Mouse (Mus musculus): ENCODE measurements at regions not wholly inside any gene's neighbourhood (a gene's known extent, or its start where the extent isn't known, plus 50 kb on each side); places are given as distances from the start of the nearest gene placed in this dataset.

DNA sequence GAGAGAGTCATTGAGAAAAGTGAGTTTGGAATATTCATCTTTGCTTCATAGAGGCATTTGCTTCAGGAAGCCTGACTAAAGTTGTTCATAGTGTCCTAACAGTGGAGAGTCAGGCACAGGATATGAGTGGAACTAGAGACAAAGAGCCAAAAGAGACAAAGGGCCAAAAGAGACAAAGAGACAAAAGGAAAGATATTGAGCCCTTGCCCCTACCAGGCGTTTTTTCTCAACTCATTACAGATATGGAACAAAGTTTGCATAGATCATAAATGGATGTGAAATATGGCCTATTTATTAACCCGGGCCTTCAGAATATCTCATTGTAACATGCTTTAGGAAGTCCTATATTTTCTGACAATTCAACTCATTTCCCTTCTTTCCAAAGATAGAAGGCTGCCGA is 187.6 kb downstream of the Basp1 start:
- Histone ChIP-seq H3K9ac (ENCODE audit: insufficient read depth, low read depth) (no peak overlapping the region), H3K27ac (ENCODE audit: insufficient read depth, low read depth) (no peak overlapping the region), H3K4me3 (replicated peaks in 1 of 3; ENCODE audit: low read depth in 2 of 3, low read length in 2 of 3, poor library complexity in 1 of 3) (no peak overlapping the region), H3K36me3 (replicated peaks in 1 of 2; ENCODE audit: control insufficient read depth in 1 of 2, insufficient read depth in 1 of 2, low read length in 1 of 2) (no peaks in the 10 kb centered on the region), H3K4me2 (ENCODE audit: insufficient read depth, low read depth, poor library complexity, severe bottlenecking) (no peak overlapping the region), H3K79me2 (replicated peaks; ENCODE audit: control insufficient read depth, extremely low read depth, insufficient read depth, poor library complexity, severe bottlenecking) (no peaks in the 10 kb centered on the region), H3K27me3 (replicated peaks) (no peaks in the 10 kb centered on the region), H3K4me1 (ENCODE audit: control insufficient read depth in 1 of 2, insufficient read depth in 2 of 2) (no peaks in the 10 kb centered on the region), H3K9me3 (replicated peaks; ENCODE audit: low read length) (no peaks in the 10 kb centered on the region)
- dilution Hi-C loops (cut with MboI; ENCODE audit: extremely low pct_ligation_motif_present, extremely low pct_unique_long_range_greater_than_20kb, low sequenced_read_pairs) (no loop called here), in situ Hi-C loops (cut with MboI; ENCODE audit: low pct_ligation_motif_present, low pct_unique_long_range_greater_than_20kb, low sequenced_read_pairs) (no loop called here)
- TF ChIP-seq MAZ (IDR thresholded peaks at IDR 0.05; ENCODE audit: low read depth, low read length) (no peak), CHD1 (IDR thresholded peaks at IDR 0.05; ENCODE audit: low read depth, low read length) (no peak), USF1 (IDR thresholded peaks at IDR 0.05; ENCODE audit: low read depth, low read length) (no peak), PAX5 (IDR thresholded peaks at IDR 0.05; ENCODE audit: low read length) (no peak), IRF4 (IDR thresholded peaks at IDR 0.05; ENCODE audit: low read depth, low read length) (no peak), JUN (IDR thresholded peaks at IDR 0.05; ENCODE audit: insufficient read depth, low read depth, low read length) (no peak), POLR2AphosphoS2 (IDR thresholded peaks at IDR 0.05; ENCODE audit: low read depth, low read length) (no peak)
- no peak for DNase-seq (ENCODE audit: extremely low read depth)

DNA sequence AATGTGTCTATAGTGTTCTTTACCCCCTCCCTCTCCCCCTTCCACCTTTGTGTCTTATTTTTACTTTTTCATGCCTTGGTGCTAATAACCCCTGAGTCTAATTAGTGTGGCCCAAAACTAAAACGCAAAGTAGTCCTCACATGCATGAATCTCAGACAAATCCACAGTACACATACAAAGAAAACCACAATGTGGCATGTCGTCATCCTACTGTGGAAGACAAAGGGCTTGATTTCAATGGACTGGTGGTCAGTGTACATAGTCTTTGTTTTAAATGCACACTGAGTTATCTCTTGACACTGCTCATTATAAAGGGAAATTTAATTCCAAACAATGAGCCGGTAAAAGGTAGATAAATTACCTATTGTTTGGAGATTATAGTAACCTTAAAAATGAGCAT is 188.1 kb downstream of the Basp1 start:
- no peaks in the 10 kb centered on the region for H3K9me3 ChIP-seq (replicated peaks; ENCODE audit: low read length)
- no peaks in the 10 kb centered on the region for H3K27me3 ChIP-seq (replicated peaks)
- in situ Hi-C loops (cut with MboI; ENCODE audit: low pct_ligation_motif_present, low pct_unique_long_range_greater_than_20kb, low sequenced_read_pairs), result no loop called here
- no peak for TF ChIP-seq IRF4 (IDR thresholded peaks at IDR 0.05; ENCODE audit: low read depth, low read length)
- H3K4me1 ChIP-seq (ENCODE audit: control insufficient read depth in 1 of 2, insufficient read depth in 2 of 2), result no peaks in the 10 kb centered on the region
- H3K4me3 ChIP-seq (replicated peaks in 1 of 3; ENCODE audit: low read depth in 2 of 3, low read length in 2 of 3, poor library complexity in 1 of 3), result no peak overlapping the region
- no peaks in the 10 kb centered on the region for H3K36me3 ChIP-seq (replicated peaks in 1 of 2; ENCODE audit: control insufficient read depth in 1 of 2, insufficient read depth in 1 of 2, low read length in 1 of 2)
- H3K4me2 ChIP-seq (ENCODE audit: insufficient read depth, low read depth, poor library complexity, severe bottlenecking), result no peak overlapping the region
- no peak for DNase-seq (ENCODE audit: extremely low read depth)
- dilution Hi-C loops (cut with MboI; ENCODE audit: extremely low pct_ligation_motif_present, extremely low pct_unique_long_range_greater_than_20kb, low sequenced_read_pairs), result no loop called here
- no peak overlapping the region for H3K27ac ChIP-seq (ENCODE audit: insufficient read depth, low read depth)
- no peak overlapping the region for H3K9ac ChIP-seq (ENCODE audit: insufficient read depth, low read depth)
- no peaks in the 10 kb centered on the region for H3K79me2 ChIP-seq (replicated peaks; ENCODE audit: control insufficient read depth, extremely low read depth, insufficient read depth, poor library complexity, severe bottlenecking)

DNA sequence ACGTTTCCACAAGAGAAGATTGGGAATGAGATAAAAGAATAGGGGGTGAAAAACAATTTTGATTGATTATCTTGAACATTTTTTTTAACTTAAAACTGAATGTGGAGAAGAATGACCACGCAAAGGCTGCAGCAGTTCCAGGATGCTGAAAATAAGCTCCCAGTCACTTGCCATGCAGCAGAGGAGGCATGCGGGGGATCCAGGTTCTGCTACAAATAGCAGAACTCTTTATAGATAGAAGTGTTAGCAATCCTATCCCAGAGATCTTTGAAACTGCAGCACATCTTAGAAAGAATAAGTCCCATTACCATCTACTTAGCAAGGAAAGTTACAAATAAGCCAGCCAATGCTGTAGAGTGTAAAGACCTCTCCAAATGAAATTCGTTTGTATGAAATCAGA is 191.8 kb downstream of the Basp1 start:
- Histone ChIP-seq H3K27me3 (replicated peaks) (no peaks in the 10 kb centered on the region), H3K4me3 (replicated peaks in 1 of 3; ENCODE audit: low read depth in 2 of 3, low read length in 2 of 3, poor library complexity in 1 of 3) (no peak overlapping the region), H3K4me2 (ENCODE audit: insufficient read depth, low read depth, poor library complexity, severe bottlenecking) (no peak overlapping the region), H3K36me3 (replicated peaks in 1 of 2; ENCODE audit: control insufficient read depth in 1 of 2, insufficient read depth in 1 of 2, low read length in 1 of 2) (no peaks in the 10 kb centered on the region), H3K4me1 (ENCODE audit: control insufficient read depth in 1 of 2, insufficient read depth in 2 of 2) (no peaks in the 10 kb centered on the region), H3K9ac (ENCODE audit: insufficient read depth, low read depth) (no peak overlapping the region), H3K79me2 (replicated peaks; ENCODE audit: control insufficient read depth, extremely low read depth, insufficient read depth, poor library complexity, severe bottlenecking) (no peaks in the 10 kb centered on the region), H3K9me3 (replicated peaks; ENCODE audit: low read length) (no peaks in the 10 kb centered on the region), H3K27ac (ENCODE audit: insufficient read depth, low read depth) (no peak overlapping the region)
- no peak for DNase-seq (ENCODE audit: extremely low read depth)
- in situ Hi-C loops (cut with MboI; ENCODE audit: low pct_ligation_motif_present, low pct_unique_long_range_greater_than_20kb, low sequenced_read_pairs) (no loop called here), dilution Hi-C loops (cut with MboI; ENCODE audit: extremely low pct_ligation_motif_present, extremely low pct_unique_long_range_greater_than_20kb, low sequenced_read_pairs) (no loop called here)
- TF ChIP-seq MEF2A (IDR thresholded peaks at IDR 0.05; ENCODE audit: borderline replicate concordance, low read depth, low read length), result no peak
- no peak for TF ChIP-seq UBTF (IDR thresholded peaks at IDR 0.05; ENCODE audit: low read depth, low read length)
- no peak for TF ChIP-seq MAZ (IDR thresholded peaks at IDR 0.05; ENCODE audit: low read depth, low read length)
- no peak for TF ChIP-seq MYC (IDR thresholded peaks at IDR 0.05; ENCODE audit: low read depth, low read length)
- no peak for TF ChIP-seq POLR2AphosphoS2 (IDR thresholded peaks at IDR 0.05; ENCODE audit: low read depth, low read length)
- TF ChIP-seq USF1 (IDR thresholded peaks at IDR 0.05; ENCODE audit: low read depth, low read length), result no peak
- TF ChIP-seq NELFE (IDR thresholded peaks at IDR 0.05; ENCODE audit: low read depth, low read length), result no peak
- TF ChIP-seq PAX5 (IDR thresholded peaks at IDR 0.05; ENCODE audit: low read length), result no peak
- no peak for TF ChIP-seq MAFK (IDR thresholded peaks at IDR 0.05; ENCODE audit: insufficient replicate concordance, low read length)
- TF ChIP-seq KAT2A (IDR thresholded peaks at IDR 0.05; ENCODE audit: insufficient replicate concordance, low read length), result no peak
- TF ChIP-seq NRF1 (IDR thresholded peaks at IDR 0.05; ENCODE audit: low read depth, low read length), result no peak
- TF ChIP-seq TBP (conservative IDR thresholded peaks at IDR 0.05; ENCODE audit: low read depth, low read length), result no peak
- no peak for TF ChIP-seq CHD1 (IDR thresholded peaks at IDR 0.05; ENCODE audit: low read depth, low read length)
- TF ChIP-seq CHD2 (IDR thresholded peaks at IDR 0.05; ENCODE audit: low read length), result no peak
- no peak for TF ChIP-seq RAD21 (IDR thresholded peaks at IDR 0.05; ENCODE audit: low read depth, low read length)
- no peak for TF ChIP-seq CTCF (conservative IDR thresholded peaks at IDR 0.05 in 1 of 2, IDR thresholded peaks at IDR 0.05 in 1 of 2; ENCODE audit: low read depth in 2 of 2, low read length in 2 of 2)
- no peak for TF ChIP-seq EP300 (IDR thresholded peaks at IDR 0.05; ENCODE audit: low read length)
- TF ChIP-seq USF2 (conservative IDR thresholded peaks at IDR 0.05; ENCODE audit: low read depth, low read length), result no peak

All from CH12.LX (cell line).